Mouse (Mus musculus): Measurements from ENCODE around the gene Dync1li2.

DNA sequence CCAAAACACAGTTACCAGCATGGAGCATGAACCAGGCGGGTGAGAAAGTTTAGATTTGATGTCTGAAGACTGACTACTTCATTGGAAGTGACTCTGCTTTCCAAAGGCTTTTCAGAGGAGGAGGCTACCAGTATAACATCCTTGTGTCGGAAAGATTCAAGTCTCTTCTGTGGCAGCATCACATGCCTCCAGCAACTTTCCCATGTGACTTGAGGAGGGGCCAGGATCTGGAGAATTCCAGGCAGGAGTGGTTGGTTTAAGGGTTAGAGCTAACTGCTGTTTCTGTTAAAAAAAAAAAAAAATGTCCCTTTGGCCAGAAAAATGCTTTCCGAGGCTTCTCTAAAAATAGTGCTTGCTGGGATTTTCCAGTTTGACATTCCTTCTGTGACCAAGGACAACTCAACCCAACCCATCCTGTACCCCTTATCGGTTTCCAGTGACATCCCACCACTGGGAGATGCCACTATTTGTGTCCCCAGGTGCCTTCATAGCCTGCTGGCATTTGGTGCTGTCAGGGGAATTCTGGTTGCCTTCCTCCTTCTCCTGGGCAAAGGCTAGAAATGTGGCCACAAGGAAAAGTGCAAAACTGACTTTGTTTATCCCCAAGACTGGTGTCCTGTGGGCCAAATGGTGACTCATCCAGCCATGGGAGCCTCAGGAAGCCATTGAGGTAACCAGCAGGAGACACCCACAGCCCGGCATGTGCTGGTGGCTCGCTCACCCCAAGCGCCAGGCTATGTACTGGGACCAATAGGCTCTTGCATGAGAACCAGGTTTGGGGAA, 34.3 kb downstream of the Dync1li2 start:
- no peak for TF ChIP-seq CTCF (IDR thresholded peaks at IDR 0.05; ENCODE audit: borderline replicate concordance, control insufficient read depth, extremely low read depth, insufficient read depth, low read length, poor library complexity)
- no peak for TF ChIP-seq POLR2A (IDR thresholded peaks at IDR 0.05; ENCODE audit: control insufficient read depth, extremely low read depth, insufficient read depth, low read length, poor library complexity)
